Mouse (Mus musculus): ENCODE measurements around the gene Aqp9. TPM values are rescaled to one million over a fixed set of nuclear protein-coding genes. Genes with fewer than 3 reads are reported as not detected.

The Aqp9 gene
- total and polyA plus RNA-seq, 3 experiments = 0.08 TPM; not detected in 2

- TF ChIP-seq KAT2A (IDR thresholded peaks at IDR 0.05; ENCODE audit: insufficient replicate concordance, low read length) = no peak
Observed at GRCm38 (mm10) chr9:71162858-71163740, 5.4 kb downstream of the Aqp9 start (continued).

GRCm38 (mm10) chr9:71162131-71162857 is 6.2 kb downstream of the Aqp9 start:
- in situ Hi-C loops (cut with MboI; ENCODE audit: low pct_ligation_motif_present, low pct_unique_long_range_greater_than_20kb, low sequenced_read_pairs) = no loop called here
- Histone ChIP-seq H3K4me1 (ENCODE audit: control insufficient read depth in 1 of 2, insufficient read depth in 2 of 2) (peaks cover 0 to 5% of the 10 kb centered on the region in 2 experiments; a peak in 1 of 4 replicates), H3K79me2 (replicated peaks; ENCODE audit: control insufficient read depth, extremely low read depth, insufficient read depth, poor library complexity, severe bottlenecking) (no peaks in the 10 kb centered on the region), H3K9me3 (replicated peaks; ENCODE audit: low read length) (no peaks in the 10 kb centered on the region), H3K9ac (ENCODE audit: insufficient read depth, low read depth) (no peak overlapping the region), H3K36me3 (replicated peaks in 1 of 2; ENCODE audit: control insufficient read depth in 1 of 2, insufficient read depth in 1 of 2, low read length in 1 of 2) (no peaks in the 10 kb centered on the region), H3K27ac (ENCODE audit: insufficient read depth, low read depth) (no peak overlapping the region), H3K27me3 (replicated peaks) (no peaks in the 10 kb centered on the region), H3K4me3 (replicated peaks in 1 of 3; ENCODE audit: low read depth in 2 of 3, low read length in 2 of 3, poor library complexity in 1 of 3) (no peak overlapping the region), H3K4me2 (ENCODE audit: insufficient read depth, low read depth, poor library complexity, severe bottlenecking) (no peak overlapping the region)
- no peak for DNase-seq (ENCODE audit: extremely low read depth)
- dilution Hi-C loops (cut with MboI; ENCODE audit: extremely low pct_ligation_motif_present, extremely low pct_unique_long_range_greater_than_20kb, low sequenced_read_pairs) = no loop called here
- TF ChIP-seq SMC3 (IDR thresholded peaks at IDR 0.05; ENCODE audit: low read depth, low read length) (no peak), JUND (conservative IDR thresholded peaks at IDR 0.05; ENCODE audit: low read depth, low read length) (no peak), CHD1 (IDR thresholded peaks at IDR 0.05; ENCODE audit: low read depth, low read length) (no peak), ZMIZ1 (IDR thresholded peaks at IDR 0.05; ENCODE audit: low read depth, low read length) (no peak), POLR2AphosphoS2 (IDR thresholded peaks at IDR 0.05; ENCODE audit: low read depth, low read length) (no peak), POLR2A (IDR thresholded peaks at IDR 0.05; ENCODE audit: low read depth, low read length) (no peak), ZNF384 (IDR thresholded peaks at IDR 0.05; ENCODE audit: low read depth, low read length) (no peak), BHLHE40 (IDR thresholded peaks at IDR 0.05; ENCODE audit: low read depth, low read length) (no peak), CHD2 (IDR thresholded peaks at IDR 0.05; ENCODE audit: low read length) (no peak), SIN3A (IDR thresholded peaks at IDR 0.05; ENCODE audit: low read length) (no peak), USF1 (IDR thresholded peaks at IDR 0.05; ENCODE audit: low read depth, low read length) (no peak), MAX (IDR thresholded peaks at IDR 0.05; ENCODE audit: low read length) (no peak), MAFK (IDR thresholded peaks at IDR 0.05; ENCODE audit: insufficient replicate concordance, low read length) (no peak), UBTF (IDR thresholded peaks at IDR 0.05; ENCODE audit: low read depth, low read length) (no peak), ZKSCAN1 (IDR thresholded peaks at IDR 0.05; ENCODE audit: borderline replicate concordance, low read depth, low read length) (no peak), RCOR1 (conservative IDR thresholded peaks at IDR 0.05; ENCODE audit: low read depth, low read length) (no peak), ZC3H11A (IDR thresholded peaks at IDR 0.05; ENCODE audit: low read depth, low read length) (no peak), NELFE (IDR thresholded peaks at IDR 0.05; ENCODE audit: low read depth, low read length) (no peak), ETS1 (conservative IDR thresholded peaks at IDR 0.05; ENCODE audit: low read depth, low read length) (no peak), IRF4 (IDR thresholded peaks at IDR 0.05; ENCODE audit: low read depth, low read length) (no peak)

All from CH12.LX (cell line).